Mouse (Mus musculus) limb, embryonic 13.5 days (tissue): ENCODE results near the gene Cep104. TPM values are rescaled to one million over a fixed set of nuclear protein-coding genes. Genes with fewer than 3 reads are reported as not detected.

Experiments used
- ATAC-seq: fragments of 200-750 bp; cut with Nextera tagmentation; 2 replicates; pipeline ENCODE4 v1.8.0; 2017; ENCODE audit warnings: low read depth, moderate number of reproducible peaks, moderate TSS enrichment; ENCODE audit not compliant: low FRiP score
- H3K27ac ChIP-seq: fragments of 300-500 bp; sonication (generic); 2 replicates; pipeline ENCODE4 v1.5.1; 2015; ENCODE audit warnings: inconsistent platforms, mild to moderate bottlenecking, moderate library complexity
- H3K27me3 ChIP-seq: fragments of 300-500 bp; sonication (generic); 2 replicates; pipeline ENCODE4 v1.6.1; 2015; ENCODE audit warnings: mild to moderate bottlenecking, inconsistent platforms
- H3K36me3 ChIP-seq: fragments of 300-500 bp; sonication (generic); 2 replicates; pipeline ENCODE4 v1.6.1; 2015; ENCODE audit warnings: inconsistent platforms, mild to moderate bottlenecking, moderate library complexity
- H3K4me1 ChIP-seq: fragments of 300-500 bp; sonication (generic); 2 replicates; pipeline ENCODE4 v1.6.1; 2015; ENCODE audit warnings: inconsistent platforms
- H3K4me2 ChIP-seq: fragments of 300-500 bp; sonication (generic); replicated peaks from 2 replicates; pipeline ENCODE4 v1.6.1; 2015; ENCODE audit warnings: inconsistent platforms, mild to moderate bottlenecking, moderate library complexity
- H3K4me3 ChIP-seq: fragments of 300-500 bp; sonication (generic); 2 replicates; pipeline ENCODE4 v1.5.1; 2015; ENCODE audit warnings: moderate library complexity, mild to moderate bottlenecking, inconsistent platforms
- H3K9ac ChIP-seq: fragments of 300-500 bp; sonication (generic); 2 replicates; pipeline ENCODE4 v1.6.1; 2015; ENCODE audit warnings: mild to moderate bottlenecking, inconsistent platforms
- H3K9me3 ChIP-seq: fragments of 300-500 bp; sonication (generic); 2 replicates; pipeline ENCODE4 v1.6.1; 2016; ENCODE audit warnings: inconsistent platforms
- WGBS: fragments of 180-500 bp; shearing (Covaris S2); methylation state at CpG from one replicate; pipeline ENCODE4 v1.1.7; 2015; 5-methylcytosine and 5-hydroxymethylcytosine counted together
- polyA plus RNA-seq: library from polyadenylated mRNA; unstranded; fragments of >200 nt; fragmentation: Nextera tagmentation; extraction: Ambion mirVana; gene quantifications from 2 replicates; pipeline ENCODE4 v1.2.1, GENCODE M21; 2015

Cep104 gene
- polyA plus RNA-seq, 1 experiment from 2014 or later = 16.9 TPM

GRCm38 (mm10) chr4:154023754-154024601 lies 49.0 kb downstream of the Cep104 start:
- WGBS = 16% methylated on average over 8 of the region's 8 CpGs
- no peak; the same call in 1 of the 2 replicates for ATAC-seq
- Histone ChIP-seq H3K4me3 (no peak overlapping the region), H3K27ac (no peak overlapping the region), H3K9me3 (no peaks in the 10 kb centered on the region), H3K4me1 (peaks cover 15% of the 10 kb centered on the region), H3K27me3 (peaks cover 52% of the 10 kb centered on the region), H3K36me3 (peaks cover 33% of the 10 kb centered on the region), H3K9ac (no peak overlapping the region), H3K4me2 (peak overlapping the region; percentile 73; the same call in 1 of the 2 replicates)

- H3K9ac ChIP-seq = peak overlapping the region; percentile 62; the same call in 1 of the 2 replicates
- H3K9me3 ChIP-seq = no peaks in the 10 kb centered on the region
- peak overlapping the region; percentile 40 for H3K4me3 ChIP-seq
- 32% methylated on average over 17 of the region's 17 CpGs for WGBS
- peak overlapping the region; percentile 73 for H3K4me2 ChIP-seq
- peaks cover 15% of the 10 kb centered on the region for H3K4me1 ChIP-seq
- no peak for ATAC-seq
- H3K27me3 ChIP-seq = peaks cover 52% of the 10 kb centered on the region
- H3K27ac ChIP-seq = no peak overlapping the region; the same call in 1 of the 2 replicates
- peaks cover 24% of the 10 kb centered on the region for H3K36me3 ChIP-seq
Measured at GRCm38 (mm10) chr4:154024729-154025521, 49.9 kb downstream of the Cep104 start.

GRCm38 (mm10) chr4:154025641-154026440 lies 50.8 kb downstream of the Cep104 start, which contains the start of gene Smim1:
Gene Smim1, minus strand, starts transcription at chr4:154026230.
- WGBS = 2% methylated on average over 33 of the region's 33 CpGs
- Histone ChIP-seq H3K4me3 (peak within 1 kb of the TSS; percentile 40), H3K4me1 (peaks cover 15% of the 10 kb centered on the region), H3K9me3 (no peaks in the 10 kb centered on the region), H3K9ac (peak within 1 kb of the TSS; percentile 62), H3K4me2 (peak within 1 kb of the TSS; percentile 73), H3K27me3 (peaks cover 53% of the 10 kb centered on the region), H3K36me3 (peaks cover 14% of the 10 kb centered on the region), H3K27ac (no peak within 1 kb of the TSS; the same call in 1 of the 2 replicates)
- peak; percentile 66; the same call in 1 of the 2 replicates for ATAC-seq

- Histone ChIP-seq H3K36me3 (peaks cover 9% of the 10 kb centered on the region), H3K4me2 (peak overlapping the region; percentile 73), H3K27me3 (peaks cover 55% of the 10 kb centered on the region), H3K4me1 (peaks cover 15% of the 10 kb centered on the region), H3K27ac (no peak overlapping the region), H3K9ac (peak overlapping the region; percentile 62), H3K9me3 (no peaks in the 10 kb centered on the region), H3K4me3 (peak overlapping the region; percentile 40)
- 16% methylated on average over 2 of the region's 2 CpGs for WGBS
- no peak for ATAC-seq
Measured at GRCm38 (mm10) chr4:154026441-154026761, 51.4 kb downstream of the Cep104 start.

GRCm38 (mm10) chr4:154028066-154028465 lies 53.1 kb downstream of the Cep104 start:
- Histone ChIP-seq H3K9me3 (no peaks in the 10 kb centered on the region), H3K4me2 (no peak overlapping the region), H3K36me3 (no peaks in the 10 kb centered on the region), H3K4me3 (no peak overlapping the region), H3K27me3 (peaks cover 53% of the 10 kb centered on the region), H3K9ac (no peak overlapping the region), H3K4me1 (peaks cover 15% of the 10 kb centered on the region), H3K27ac (no peak overlapping the region)
- no peak for ATAC-seq
- WGBS = 79% methylated on average over 7 of the region's 7 CpGs

GRCm38 (mm10) chr4:154028646-154029045 lies 53.7 kb downstream of the Cep104 start:
- no peak overlapping the region for H3K27ac ChIP-seq
- peaks cover 49% of the 10 kb centered on the region for H3K27me3 ChIP-seq
- H3K4me3 ChIP-seq = no peak overlapping the region
- no peaks in the 10 kb centered on the region for H3K9me3 ChIP-seq
- no peak overlapping the region for H3K9ac ChIP-seq
- peaks cover 15% of the 10 kb centered on the region for H3K4me1 ChIP-seq
- H3K4me2 ChIP-seq = no peak overlapping the region
- no peak for ATAC-seq
- no peaks in the 10 kb centered on the region for H3K36me3 ChIP-seq

- Histone ChIP-seq H3K4me2 (no peak overlapping the region), H3K36me3 (no peaks in the 10 kb centered on the region), H3K4me1 (no peaks in the 10 kb centered on the region), H3K27ac (no peak overlapping the region), H3K27me3 (peaks cover 17% of the 10 kb centered on the region; the same call in 1 of the 2 replicates), H3K9me3 (no peaks in the 10 kb centered on the region), H3K4me3 (no peak overlapping the region), H3K9ac (no peak overlapping the region)
- no peak for ATAC-seq
- WGBS = 28% methylated on average over 3 of the region's 3 CpGs
Measured at GRCm38 (mm10) chr4:154037123-154037522, 62.1 kb downstream of the Cep104 start.

GRCm38 (mm10) chr4:154042577-154042976 lies 67.6 kb downstream of the Cep104 start, which contains the start of gene Ccdc27:
Gene Ccdc27, minus strand, starts transcription at chr4:154042677.
- Histone ChIP-seq H3K27me3 (peaks cover 6% of the 10 kb centered on the region; the same call in 1 of the 2 replicates), H3K27ac (no peak within 1 kb of the TSS), H3K9ac (no peak within 1 kb of the TSS), H3K36me3 (no peaks in the 10 kb centered on the region), H3K9me3 (no peaks in the 10 kb centered on the region), H3K4me1 (no peaks in the 10 kb centered on the region), H3K4me3 (no peak within 1 kb of the TSS), H3K4me2 (no peak within 1 kb of the TSS)
- ATAC-seq = no peak
- 85% methylated on average over 9 of the region's 9 CpGs for WGBS

GRCm38 (mm10) chr4:154045837-154046236 lies 70.8 kb downstream of the Cep104 start:
- 68% methylated on average over 5 of the region's 5 CpGs for WGBS

GRCm38 (mm10) chr4:154051401-154051800 lies 76.4 kb downstream of the Cep104 start:
- H3K4me3 ChIP-seq = no peak overlapping the region
- no peak overlapping the region for H3K4me2 ChIP-seq
- WGBS = 87% methylated on average over 3 of the region's 3 CpGs

More at GRCm38 (mm10) chr4:154045837-154046236, 70.8 kb downstream of the Cep104 start:
- H3K4me2 ChIP-seq = no peak overlapping the region
- H3K27me3 ChIP-seq = peaks cover under 1% of the 10 kb centered on the region; the same call in 1 of the 2 replicates
- no peaks in the 10 kb centered on the region for H3K36me3 ChIP-seq
- no peaks in the 10 kb centered on the region for H3K4me1 ChIP-seq
- no peaks in the 10 kb centered on the region for H3K9me3 ChIP-seq
- H3K9ac ChIP-seq = no peak overlapping the region
- no peak overlapping the region for H3K4me3 ChIP-seq
- ATAC-seq = no peak
- no peak overlapping the region for H3K27ac ChIP-seq

GRCm38 (mm10) chr4:154053065-154053464 lies 78.1 kb downstream of the Cep104 start:
- no peak overlapping the region for H3K9ac ChIP-seq
- H3K4me3 ChIP-seq = no peak overlapping the region
- no peaks in the 10 kb centered on the region for H3K9me3 ChIP-seq
- H3K27me3 ChIP-seq = no peaks in the 10 kb centered on the region; the same call in 1 of the 2 replicates
- no peaks in the 10 kb centered on the region for H3K36me3 ChIP-seq
- 63% methylated on average over 4 of the region's 4 CpGs for WGBS
- no peak overlapping the region for H3K4me2 ChIP-seq
- H3K27ac ChIP-seq = no peak overlapping the region
- no peak for ATAC-seq
- peaks cover 14% of the 10 kb centered on the region for H3K4me1 ChIP-seq

More at GRCm38 (mm10) chr4:154051401-154051800, 76.4 kb downstream of the Cep104 start:
- H3K9me3 ChIP-seq = no peaks in the 10 kb centered on the region
- ATAC-seq = no peak
- no peaks in the 10 kb centered on the region for H3K36me3 ChIP-seq
- H3K4me1 ChIP-seq = peaks cover 4% of the 10 kb centered on the region
- no peak overlapping the region for H3K27ac ChIP-seq
- no peak overlapping the region for H3K9ac ChIP-seq
- H3K27me3 ChIP-seq = no peaks in the 10 kb centered on the region; the same call in 1 of the 2 replicates
